Mouse (Mus musculus) retina, embryonic 14.5 days (tissue): ENCODE measurements around the gene Gm26657.

ENCODE experiments used
- DNase-seq: peaks from one replicate; pipeline ENCODE4 v3.0.0-alpha.2; 2015; ENCODE audit warnings: low spot score

Gene Gm26657

DNA sequence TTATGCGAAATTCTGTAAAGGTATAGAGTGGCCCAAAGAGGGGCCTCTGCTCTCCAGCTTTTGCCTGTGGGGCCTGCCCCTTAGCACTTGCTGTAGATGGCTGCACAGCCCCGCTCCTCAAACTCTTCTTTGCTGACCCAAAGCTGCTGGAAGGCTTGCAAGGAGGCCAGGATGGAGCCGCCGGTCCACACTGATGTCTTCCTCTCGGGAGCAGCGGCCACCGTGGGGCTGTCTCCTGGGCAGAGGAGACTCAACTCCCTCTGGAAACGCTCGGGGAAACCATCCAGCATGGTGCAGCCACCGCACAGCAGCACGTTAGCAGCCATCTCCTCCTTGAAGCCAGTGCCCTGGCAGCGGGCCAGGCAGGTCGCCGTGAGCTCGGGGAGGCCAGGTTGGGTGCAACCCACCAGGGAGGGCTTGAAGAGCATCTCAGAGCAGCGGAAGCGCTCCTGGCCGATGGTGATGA lies at the start of gene Gm26657:
Gm26657 (plus strand) TSS at position 51 of the 466 bp plus-strand sequence.
- DNase-seq: no peak

DNA sequence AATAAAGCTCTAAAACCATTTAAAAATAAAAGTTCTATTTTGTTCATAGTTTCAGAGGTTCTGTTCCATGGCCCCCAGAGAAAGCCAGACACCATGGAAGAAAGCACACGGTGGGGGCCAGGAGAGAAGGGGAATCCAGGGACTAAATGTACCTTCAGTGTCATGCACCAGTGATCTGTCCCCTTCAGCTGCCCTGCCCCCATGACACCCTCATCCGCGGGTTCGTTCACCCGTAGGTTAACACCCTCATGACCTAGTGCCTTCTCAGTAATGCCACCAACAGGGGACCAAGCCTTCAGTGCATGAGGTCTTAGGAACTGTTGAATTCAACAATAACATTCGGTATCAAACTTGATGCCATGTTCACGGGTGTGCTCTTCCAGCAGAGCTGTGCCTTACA lies 43.5 kb upstream of the Gm26657 start:
- DNase-seq: no peak

DNA sequence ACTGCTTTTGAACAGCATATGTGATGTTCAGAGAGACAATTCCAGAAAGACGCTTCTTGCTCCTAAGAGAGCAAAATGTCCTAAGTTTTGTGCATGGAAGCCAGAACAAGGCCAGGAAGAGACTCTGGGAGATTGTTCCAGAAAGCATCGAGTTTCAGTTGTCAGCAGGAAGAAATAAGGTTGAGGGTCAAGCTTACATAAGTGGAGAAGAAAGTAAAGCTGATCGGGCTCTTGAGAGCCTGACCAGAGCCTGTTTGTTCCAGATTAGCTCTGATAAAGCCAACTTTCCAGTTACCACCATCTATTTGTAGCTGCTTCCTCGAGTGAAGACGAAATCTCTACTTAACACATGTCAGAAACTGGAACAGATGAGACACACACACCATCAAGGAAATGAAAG lies 41.2 kb upstream of the Gm26657 start:
- no peak for DNase-seq

DNA sequence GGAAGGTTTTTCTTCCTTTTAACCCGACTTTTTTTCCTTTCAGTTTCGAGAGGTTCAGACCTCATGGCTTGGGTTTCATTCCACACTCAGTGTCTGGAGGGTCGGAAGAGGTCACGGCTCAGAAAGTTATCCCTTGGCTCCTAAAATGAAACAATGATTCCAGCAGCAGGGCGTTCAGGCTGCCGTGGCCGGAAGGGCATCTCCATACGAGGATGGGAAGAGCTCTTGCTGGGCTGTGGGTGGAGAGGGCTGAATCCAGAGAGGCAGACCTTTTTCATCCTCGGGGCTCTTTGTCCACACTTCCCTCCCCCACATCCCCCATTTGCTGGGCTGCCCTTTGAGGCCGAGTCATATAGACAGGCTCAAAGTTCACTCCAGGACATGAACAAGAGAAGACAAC lies 37.6 kb upstream of the Gm26657 start:
- DNase-seq: peak; percentile 24

DNA sequence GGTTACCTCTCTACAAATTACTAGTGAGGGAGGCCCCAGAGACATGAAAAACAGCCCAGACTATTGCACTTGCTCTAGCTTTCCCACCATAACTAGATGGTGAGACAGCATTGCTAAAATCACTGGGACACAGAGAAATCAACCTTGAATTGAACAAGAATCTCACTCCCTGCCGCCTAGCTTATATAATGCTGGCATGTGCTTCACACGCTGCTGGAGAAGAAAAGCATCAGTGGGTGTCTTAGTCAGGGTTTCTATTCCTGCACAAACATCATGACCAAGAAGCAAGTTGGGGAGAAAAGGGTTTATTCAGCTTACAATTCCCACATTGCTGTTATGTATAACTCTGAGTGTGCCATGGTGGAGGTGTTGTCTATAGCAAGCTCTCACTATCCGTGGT lies 26.7 kb upstream of the Gm26657 start:
- no peak for DNase-seq

DNA sequence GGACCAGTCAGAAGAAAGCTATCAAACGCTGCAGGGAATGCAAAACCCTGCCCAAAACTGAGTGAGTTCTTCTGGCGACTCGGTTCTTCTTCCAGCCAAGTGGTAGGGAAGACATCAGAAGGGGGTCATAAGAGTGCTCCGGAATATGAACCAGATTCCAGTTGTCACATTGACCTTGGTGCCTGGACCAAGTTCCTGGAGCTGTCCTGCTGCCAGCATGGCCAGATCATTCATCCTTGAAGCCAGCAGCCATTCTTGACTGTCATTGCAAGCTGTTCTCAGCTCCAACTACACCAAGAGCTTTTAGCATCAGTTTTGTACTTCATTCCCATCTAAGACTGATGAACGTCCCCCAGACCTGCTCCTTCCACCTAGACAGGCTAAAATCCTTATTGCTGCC lies 23.1 kb upstream of the Gm26657 start:
- DNase-seq: no peak

DNA sequence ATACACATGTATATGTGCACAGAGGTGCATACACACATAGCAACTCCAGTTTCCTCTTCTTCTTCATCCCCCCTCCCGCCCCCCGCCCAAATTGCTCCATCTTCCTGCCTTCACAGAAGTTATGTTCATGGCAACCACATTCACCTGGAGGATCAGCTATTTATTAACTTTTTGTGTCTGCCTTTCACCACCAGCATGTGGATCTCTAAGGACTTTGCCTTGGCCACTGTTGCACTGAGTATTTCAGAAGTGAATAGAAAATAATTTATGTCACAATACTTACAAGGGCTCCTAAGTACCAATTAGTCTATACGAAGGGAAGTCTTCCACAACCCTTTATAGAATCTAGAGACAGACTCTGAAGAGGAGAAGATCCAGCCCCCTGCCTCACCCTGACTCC lies 21.9 kb upstream of the Gm26657 start:
- DNase-seq: no peak

DNA sequence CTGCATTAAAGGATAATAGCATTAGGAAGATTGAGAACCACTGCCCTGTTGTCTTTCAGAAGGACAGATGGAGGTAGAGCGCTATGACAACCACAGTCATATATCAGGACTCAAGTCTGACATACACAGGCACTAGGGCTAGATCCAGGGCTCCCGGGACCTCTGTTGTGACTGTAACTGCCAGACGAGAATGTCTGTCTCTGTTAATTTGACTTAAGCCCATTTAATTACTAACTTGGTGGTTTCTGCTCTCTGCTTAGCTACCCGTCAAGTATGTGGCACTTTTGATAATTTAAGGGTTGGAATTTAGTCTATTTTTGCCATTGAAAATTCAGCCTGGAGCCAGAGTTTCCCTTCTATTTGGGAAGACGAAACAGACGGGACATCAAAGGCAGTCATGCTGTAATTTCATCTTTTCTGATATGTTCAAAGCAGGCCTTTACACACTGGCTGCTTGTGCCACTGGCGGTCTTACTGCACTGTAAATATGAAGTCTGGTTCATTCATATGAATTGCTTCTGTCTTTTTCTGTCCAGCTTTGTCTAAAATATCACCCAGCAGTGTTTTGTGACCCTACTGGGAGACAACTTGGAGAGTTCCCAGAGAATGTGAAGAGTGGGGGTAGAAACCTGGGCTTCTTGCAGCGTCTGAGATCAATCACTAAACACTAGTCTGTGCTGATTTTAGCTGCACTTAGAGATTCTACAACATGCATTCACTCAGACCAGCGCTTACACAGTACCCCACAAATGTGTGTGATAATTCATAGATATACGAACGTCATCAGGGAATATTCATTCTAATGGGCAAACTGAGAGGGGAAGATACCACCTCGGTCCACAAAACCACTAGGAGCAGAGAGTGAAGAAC lies 21.1 kb upstream of the Gm26657 start:
- DNase-seq: no peak

DNA sequence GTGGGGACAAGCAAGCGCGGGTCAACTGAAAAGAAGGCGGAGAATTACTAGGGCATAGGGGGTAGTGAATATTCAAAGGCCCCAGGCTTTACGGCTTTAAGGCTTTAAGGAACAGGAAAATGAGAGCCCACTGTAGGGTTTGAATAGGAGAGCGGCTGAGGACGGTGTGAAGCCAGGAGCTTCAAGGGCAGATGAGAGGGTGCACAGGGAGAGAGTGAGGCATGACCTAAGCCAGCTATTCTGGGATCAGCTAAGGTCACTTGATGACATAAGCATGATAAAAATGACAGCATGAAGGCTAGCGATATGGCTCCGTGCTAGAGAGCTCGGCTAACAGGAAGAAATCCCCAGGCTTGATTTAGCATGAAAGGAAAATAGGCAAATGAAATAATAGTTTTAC lies 20.4 kb upstream of the Gm26657 start:
- DNase-seq: no peak

DNA sequence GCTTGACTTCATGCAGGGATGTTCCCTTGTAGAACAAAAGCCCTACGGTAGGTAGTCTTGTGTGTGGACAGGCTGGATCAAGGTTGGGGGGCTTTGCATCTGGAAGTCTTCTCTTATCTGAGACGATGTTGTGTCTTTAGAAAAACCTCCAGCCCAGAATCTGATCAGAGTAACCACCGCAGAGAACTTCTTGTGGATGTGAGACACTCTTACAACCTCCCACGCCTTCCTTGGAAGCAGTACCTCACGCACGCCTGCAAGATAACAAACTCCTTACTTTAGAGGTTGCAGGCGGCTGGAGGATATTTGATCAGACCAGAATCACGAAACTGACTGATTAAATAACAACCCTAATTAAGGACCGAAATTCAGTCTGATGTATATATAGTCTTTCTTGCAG lies 19.5 kb upstream of the Gm26657 start:
- no peak for DNase-seq

DNA sequence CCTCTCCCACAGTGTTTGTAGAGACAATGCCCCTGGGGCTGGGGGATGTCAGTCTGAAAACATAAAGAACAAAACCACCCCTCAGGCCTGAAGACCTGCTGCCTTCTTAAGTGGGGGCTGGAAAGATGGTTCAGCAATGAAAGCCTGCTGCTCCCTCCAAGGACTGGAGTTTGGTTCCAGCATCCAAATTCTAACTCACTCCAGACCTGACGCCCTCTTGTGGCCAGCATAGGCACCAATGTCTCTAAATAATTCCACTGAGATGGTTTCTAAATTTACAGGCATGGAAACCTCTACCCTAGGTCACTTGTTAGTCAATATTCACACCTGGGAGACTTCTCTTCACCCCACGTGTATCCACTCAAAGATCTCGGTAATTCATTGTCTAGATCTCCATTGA lies 18.4 kb upstream of the Gm26657 start:
- peak; percentile 63 for DNase-seq

DNA sequence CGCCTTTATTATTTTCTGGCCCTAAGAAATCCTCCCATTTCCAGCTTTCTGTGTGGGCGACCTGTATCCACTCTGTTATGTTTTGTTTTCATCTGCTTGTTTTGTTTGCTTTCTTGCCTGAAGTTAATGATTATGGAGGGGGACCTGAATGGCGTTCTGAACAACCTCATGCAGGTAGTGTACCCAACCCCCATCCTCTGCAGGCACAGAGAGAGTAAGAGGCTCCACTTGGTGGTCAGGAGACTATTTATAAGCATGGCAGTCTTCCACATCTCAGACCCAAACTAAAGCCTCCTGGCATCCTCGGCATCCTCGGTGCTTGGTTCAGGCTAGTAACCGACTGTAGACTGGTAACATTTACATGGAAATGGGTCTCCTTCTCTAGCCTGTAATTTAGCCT lies 17.5 kb upstream of the Gm26657 start:
- no peak for DNase-seq

DNA sequence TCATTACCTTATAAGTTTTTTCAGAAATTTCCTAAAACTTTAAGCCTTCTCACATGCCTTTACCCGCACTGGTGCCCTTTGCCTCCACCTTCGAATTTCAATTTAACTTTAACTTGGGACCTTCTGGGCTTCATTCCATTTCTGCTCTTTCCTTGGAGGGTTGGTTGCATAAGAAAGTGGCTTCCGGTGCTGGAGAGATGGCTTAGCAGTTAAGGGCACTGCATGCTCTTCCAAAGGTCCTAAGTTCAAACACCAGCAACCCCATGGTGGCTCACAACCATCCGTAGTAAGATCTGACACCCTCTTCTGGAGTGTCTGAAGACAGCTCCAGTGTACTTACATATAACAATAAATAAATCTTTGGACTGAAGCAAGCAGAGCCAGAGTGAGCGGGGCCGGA lies 16.6 kb upstream of the Gm26657 start:
- no peak for DNase-seq

DNA sequence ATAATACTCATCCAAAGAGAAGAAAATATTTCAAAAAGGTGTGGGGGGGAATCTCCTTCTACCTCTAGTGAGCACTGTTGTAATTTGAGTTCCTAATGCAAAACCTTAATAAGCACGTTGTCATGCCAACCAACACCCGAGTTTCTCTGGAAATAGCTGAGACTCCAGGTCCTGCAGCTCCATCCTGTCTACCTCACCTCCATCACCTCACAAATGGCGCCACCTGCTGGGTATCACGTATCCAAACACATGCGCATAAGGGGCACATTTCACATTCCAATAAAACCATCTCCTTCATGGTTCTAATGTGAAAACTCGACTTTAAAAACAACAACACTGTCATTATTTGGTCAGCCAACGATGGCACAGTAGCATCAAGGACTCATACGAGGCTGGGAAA lies 14.0 kb upstream of the Gm26657 start:
- peak; percentile 26 for DNase-seq

DNA sequence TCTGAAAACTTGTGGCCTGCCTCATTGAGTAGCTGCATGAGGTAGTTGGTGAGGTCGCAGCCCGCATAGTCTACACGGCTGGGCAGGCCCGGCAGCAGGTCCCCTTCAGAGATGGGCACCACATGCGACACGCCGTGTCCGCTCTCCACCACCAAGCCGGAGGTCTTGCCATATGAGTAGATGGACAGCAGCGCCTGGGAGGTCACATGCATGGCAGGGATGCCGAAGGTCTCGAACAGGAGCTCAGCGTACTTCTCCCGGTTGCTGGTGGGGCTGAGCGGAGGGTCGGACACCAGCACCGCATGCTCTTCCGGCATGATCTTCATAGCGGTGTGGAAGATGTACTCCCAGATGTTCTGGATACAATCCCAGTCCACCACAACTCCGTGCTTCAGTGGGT lies 741 bp downstream of the Gm26657 start:
- DNase-seq: no peak

DNA sequence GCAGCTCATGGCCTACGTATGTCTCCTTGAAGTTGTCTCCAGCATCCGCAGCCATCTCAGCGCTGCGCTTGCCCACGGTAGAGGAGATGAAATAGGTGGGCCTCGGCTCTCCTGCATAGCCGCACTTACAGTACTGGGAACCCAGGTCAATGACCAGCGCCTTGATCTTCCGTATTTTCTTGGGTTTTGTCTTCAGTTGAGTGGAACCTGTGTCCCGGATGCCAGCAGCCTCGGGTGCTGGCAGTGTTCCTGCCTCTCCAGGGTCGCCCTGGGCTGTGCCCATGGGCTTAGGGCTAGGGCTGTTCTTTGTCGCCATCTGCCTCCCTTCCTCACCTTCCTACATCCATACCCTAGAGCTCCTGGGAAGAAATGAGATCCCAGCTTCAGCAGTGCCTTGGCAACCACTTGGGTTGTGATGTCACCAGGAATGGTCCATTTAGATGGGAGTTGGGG lies 1.2 kb downstream of the Gm26657 start, which contains the start of gene Actl7b:
Actl7b (minus strand) TSS at position 403 of the 453 bp plus-strand sequence.
- DNase-seq: no peak

DNA sequence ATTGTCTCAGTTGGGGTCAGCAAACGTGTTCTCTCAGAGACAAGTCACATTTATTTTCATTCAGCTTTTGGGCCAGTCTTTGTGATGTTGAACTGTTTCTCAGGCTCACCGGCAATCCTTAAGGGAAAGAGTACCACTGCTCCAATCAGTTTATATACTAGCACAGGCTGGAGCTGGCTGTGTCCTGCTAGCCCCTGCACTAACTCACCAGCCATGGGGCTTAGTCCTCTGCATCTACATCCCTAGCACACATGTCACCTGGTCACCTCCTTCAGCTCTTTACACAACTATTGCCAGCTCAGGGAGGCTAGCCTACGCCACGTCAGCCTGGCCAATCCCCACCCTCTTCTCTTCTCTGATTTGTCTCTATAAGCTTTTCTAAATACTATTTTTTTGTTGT lies 2.8 kb downstream of the Gm26657 start:
- no peak for DNase-seq

DNA sequence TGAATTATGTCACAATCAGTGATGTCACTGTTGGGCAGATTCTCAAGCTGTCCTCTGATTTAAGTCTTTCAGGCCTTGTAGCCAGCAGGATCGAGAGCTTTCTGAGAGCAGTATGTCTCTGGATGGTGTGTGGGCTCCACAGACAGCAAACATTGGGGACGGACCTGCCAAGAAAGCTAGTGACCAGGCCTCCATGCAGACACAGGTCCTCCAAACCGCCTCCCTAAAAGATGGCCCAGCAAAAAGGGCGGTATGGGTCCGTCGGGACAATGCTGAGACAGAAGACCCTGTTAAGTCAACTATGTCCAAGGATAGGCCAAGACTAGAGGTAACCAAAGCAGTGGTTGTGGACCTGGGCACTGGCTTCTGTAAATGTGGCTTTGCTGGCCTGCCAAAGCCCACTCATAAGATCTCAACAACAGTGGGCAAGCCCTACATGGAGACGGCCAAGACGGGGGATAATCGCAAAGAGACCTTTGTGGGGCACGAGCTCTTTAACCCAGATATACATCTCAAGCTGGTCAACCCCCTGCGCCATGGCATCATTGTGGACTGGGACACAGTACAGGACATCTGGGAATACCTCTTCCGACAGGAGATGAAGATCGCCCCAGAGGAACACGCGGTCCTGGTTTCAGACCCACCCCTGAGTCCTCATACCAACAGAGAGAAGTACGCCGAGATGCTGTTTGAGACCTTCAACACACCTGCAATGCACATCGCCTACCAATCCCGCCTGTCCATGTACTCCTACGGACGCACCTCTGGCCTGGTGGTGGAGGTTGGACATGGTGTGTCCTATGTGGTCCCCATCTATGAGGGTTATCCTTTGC lies 3.7 kb downstream of the Gm26657 start, which contains the start of gene Actl7a:
Actl7a (plus strand) TSS at position 51 of the 833 bp plus-strand sequence.
- no peak for DNase-seq

DNA sequence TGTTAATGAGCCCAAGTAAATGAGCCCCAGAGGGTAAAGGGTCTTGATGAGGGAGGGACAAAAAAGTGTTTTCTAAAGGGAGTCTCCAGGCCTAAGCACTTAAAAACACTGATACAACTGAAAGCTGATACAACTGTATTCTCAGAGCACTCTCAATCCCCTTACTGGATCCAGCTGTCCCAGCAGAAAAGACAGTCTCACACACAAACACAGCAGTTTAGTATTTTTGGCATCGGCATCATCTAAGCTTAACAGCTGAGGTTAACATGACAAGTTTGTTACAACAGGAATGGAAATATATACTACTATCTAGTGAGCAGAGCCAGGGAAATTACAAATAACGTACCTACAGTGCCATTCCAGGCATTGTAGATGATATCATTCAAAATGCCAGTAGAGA lies 6.5 kb downstream of the Gm26657 start:
- DNase-seq: no peak

DNA sequence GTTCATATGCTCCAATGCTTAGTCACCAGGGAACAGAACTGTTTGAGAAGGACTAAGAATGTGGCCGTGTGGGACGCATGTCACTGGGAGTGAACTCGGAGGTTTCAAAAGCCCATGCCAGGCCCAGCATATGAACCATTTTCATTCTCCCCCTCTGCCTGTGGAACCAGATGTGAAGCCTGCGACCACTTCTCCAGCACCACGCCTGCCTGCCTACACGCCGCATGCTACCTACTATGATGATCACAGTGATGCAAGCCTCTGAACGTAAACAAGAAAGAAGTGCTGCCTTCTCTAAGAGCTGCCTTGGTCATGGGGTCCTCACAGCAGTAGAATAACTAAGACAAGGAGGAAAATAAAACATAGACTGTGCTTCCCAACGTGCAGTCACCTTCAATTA lies 7.6 kb downstream of the Gm26657 start:
- no peak for DNase-seq

DNA sequence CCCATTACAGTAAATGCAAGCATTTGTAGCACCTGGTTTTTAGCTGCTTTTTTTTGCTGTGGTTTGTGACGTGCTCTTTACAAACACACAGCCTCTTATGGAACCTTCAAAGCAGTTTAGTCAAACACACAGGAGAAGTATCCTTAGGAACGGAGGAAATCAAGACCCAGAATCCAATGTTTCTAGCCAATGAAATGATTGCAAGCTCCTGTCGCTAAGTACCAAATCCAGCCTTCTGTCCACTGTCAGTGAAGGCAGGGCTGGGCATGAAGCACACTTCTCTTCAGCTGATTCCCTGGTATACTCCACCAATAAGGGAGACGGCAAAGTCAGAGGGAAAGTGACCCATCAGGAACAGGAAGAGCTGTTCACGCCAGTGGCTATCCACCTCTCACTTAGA lies 16.2 kb downstream of the Gm26657 start:
- DNase-seq: no peak

DNA sequence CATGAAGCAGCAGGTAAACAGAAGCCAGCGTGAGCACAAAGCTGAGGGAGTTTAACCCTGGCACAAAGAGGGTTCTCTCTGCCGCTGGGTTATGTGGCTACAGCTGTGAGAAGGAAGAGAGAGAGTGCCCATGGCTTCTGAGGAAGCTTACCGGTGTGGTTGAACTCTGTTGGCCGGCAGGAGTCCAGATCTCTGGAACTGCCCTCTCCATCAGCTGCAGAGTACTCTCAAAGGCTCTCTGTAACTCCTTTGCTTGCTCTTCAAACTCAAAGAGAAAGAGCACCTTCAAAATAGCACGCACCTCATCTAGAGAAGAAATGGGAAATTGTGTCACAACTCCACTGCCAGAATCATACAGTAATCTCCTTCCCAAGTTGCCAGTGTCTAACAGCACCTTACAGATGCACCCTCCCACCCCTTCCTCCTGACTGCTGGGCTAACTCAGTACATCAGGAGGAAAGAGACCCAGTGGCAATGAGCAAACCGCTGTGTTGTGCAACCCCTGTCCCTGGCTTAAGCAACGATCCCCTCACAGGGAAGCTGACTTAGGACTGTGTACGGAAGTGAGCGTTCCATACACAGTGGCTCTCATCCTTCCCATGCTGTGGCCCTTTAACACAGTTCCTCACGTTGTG lies 17.2 kb downstream of the Gm26657 start:
- DNase-seq: no peak
